Mouse (Mus musculus) c-Kit-negative CD71-positive TER-119-positive erythroid progenitor cells, embryonic 14.5 days (primary cell): Measurements from ENCODE around the gene Pbsn.
"Not testable (repeated sequence)": the region's sequence is repeated elsewhere in the genome, so short reads cannot be mapped to it uniquely, and the experiment has no call there.

Experiments
- DNase-seq: peaks from one replicate; pipeline ENCODE4 v3.0.0-alpha.2; 2013; ENCODE audit warnings: low read depth, low spot score

Gene Pbsn

GRCm38 (mm10) chrX:77853523-77853922, at the start of gene Pbsn:
Gene Pbsn, minus strand, starts transcription at chrX:77853623.
- no peak for DNase-seq

- not testable (repeated sequence) for DNase-seq
Measured at GRCm38 (mm10) chrX:77880033-77880432, 26.6 kb upstream of the Pbsn start.

GRCm38 (mm10) chrX:77864458-77864857, 11.0 kb upstream of the Pbsn start, which contains the start of gene Gm14744:
Gene Gm14744, plus strand, starts transcription at chrX:77864758.
- not testable (repeated sequence) for DNase-seq

- DNase-seq = no peak
Measured at GRCm38 (mm10) chrX:77812031-77812430, 41.4 kb downstream of the Pbsn start.

- no peak for DNase-seq
Measured at GRCm38 (mm10) chrX:77810608-77811206, 42.7 kb downstream of the Pbsn start.

GRCm38 (mm10) chrX:77808602-77809001, 44.8 kb downstream of the Pbsn start:
- no peak for DNase-seq

GRCm38 (mm10) chrX:77802293-77802692, 51.1 kb downstream of the Pbsn start:
- DNase-seq = no peak

GRCm38 (mm10) chrX:77801543-77801942, 51.9 kb downstream of the Pbsn start:
- no peak for DNase-seq

GRCm38 (mm10) chrX:77799554-77799953, 53.9 kb downstream of the Pbsn start:
- no peak for DNase-seq

- no peak for DNase-seq
Measured at GRCm38 (mm10) chrX:77797801-77798200, 55.6 kb downstream of the Pbsn start.

- DNase-seq = no peak
Measured at GRCm38 (mm10) chrX:77796916-77797315, 56.5 kb downstream of the Pbsn start.

- no peak for DNase-seq
Measured at GRCm38 (mm10) chrX:77796238-77796835, 57.1 kb downstream of the Pbsn start, which contains the start of gene Prkx. Gene Prkx, minus strand, starts transcription at chrX:77796278.

GRCm38 (mm10) chrX:77795858-77796174, 57.6 kb downstream of the Pbsn start:
- no peak for DNase-seq

GRCm38 (mm10) chrX:77794962-77795857, 58.2 kb downstream of the Pbsn start:
- no peak for DNase-seq

GRCm38 (mm10) chrX:77788675-77789074, 64.7 kb downstream of the Pbsn start:
- DNase-seq = no peak
